Mouse (Mus musculus): ENCODE measurements around the gene Etnk2. TPM values are rescaled to one million over a fixed set of nuclear protein-coding genes. Genes with fewer than 3 reads are reported as not detected.

Gene Etnk2
- polyA plus RNA-seq, 1 experiment from 2014 or later = 6.5 TPM

DNA sequence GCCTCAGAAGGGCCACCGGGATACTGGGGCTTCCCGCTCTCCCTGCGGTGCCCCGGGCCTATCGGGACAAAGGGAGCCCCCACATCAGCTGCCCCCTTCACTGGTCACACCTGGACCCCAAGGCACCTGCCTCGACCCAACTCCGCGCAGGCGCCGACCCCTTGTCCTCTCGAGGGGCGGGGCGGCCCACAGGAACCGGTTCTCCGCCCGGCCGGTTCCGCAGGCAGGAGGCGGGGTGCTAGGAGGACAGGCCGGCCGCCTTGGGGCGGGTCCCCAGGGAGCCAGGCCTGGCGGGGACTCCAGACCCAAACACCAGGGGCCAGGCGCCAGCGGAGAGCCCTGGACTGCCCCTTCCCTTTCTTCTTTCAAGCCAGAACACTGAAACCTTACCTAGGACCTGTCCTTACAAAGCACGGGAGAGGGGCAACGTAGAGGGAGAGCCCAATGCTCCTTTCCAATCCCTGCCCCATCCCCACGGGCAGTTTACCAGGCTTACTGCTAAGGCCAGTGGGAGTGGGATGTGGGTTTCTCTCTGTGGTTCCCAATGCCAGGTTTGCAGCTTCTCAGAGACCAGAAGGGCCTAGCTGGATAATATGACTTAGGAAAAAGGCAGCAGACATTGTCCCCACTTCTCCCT is 54.9 kb downstream of the Etnk2 start:
- Histone ChIP-seq H3K4me3 (replicated peaks) (peak overlapping the region; percentile 36), H3K4me1 (peaks cover 35% of the 10 kb centered on the region), H3K27ac (replicated peaks) (no peak overlapping the region), H3K9me3 (replicated peaks) (no peaks in the 10 kb centered on the region), H3K27me3 (no peaks in the 10 kb centered on the region), H3K4me2 (replicated peaks) (peak overlapping the region; percentile 51), H3K36me3 (no peaks in the 10 kb centered on the region), H3K9ac (no peak overlapping the region)
- peak; percentile 39 for ATAC-seq (ENCODE audit: insufficient number of reproducible peaks, low FRiP score, low TSS enrichment, low read depth)
- 12% methylated on average over 28 of the region's 28 CpGs for WGBS

DNA sequence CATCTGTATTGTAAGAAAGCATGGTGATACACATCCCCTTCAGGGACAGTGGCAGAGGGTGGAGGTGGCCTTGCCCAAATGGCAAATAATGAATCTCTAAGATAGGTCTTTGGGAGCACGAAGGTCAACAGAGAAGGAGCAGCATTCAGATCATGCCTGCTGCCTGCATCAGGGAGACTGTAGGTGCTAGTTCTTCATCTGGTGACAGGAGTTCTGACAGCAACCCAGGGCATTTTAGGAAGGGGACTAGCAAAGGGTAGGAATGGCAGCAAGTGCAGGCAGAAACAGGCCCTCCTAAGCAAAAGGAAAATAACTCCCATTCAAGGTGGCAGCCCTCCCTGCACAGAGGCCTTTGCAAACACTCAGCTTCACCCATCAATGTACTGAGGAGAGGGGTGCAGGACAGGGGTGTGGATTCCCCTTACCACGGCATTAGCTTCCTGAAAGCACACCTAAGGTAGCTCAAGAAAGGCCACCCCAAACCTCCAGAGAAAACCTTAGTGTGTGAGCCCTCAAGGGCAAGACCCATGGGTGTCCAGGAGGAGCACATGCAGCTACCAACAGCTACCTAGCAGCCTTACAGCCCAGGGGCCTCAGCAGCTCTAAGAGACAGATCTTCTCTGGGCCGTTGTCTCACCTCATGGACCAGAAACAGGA is 55.9 kb downstream of the Etnk2 start:
- H3K36me3 ChIP-seq = no peaks in the 10 kb centered on the region
- H3K9ac ChIP-seq = no peak overlapping the region
- no peaks in the 10 kb centered on the region for H3K9me3 ChIP-seq (replicated peaks)
- ATAC-seq (ENCODE audit: insufficient number of reproducible peaks, low FRiP score, low TSS enrichment, low read depth) = no peak
- H3K4me1 ChIP-seq = peaks cover 36% of the 10 kb centered on the region
- H3K27ac ChIP-seq (replicated peaks) = no peak overlapping the region
- H3K27me3 ChIP-seq = no peaks in the 10 kb centered on the region
- WGBS = 81% methylated on average over 3 of the region's 3 CpGs
- no peak overlapping the region for H3K4me2 ChIP-seq (replicated peaks)
- H3K4me3 ChIP-seq (replicated peaks) = no peak overlapping the region

DNA sequence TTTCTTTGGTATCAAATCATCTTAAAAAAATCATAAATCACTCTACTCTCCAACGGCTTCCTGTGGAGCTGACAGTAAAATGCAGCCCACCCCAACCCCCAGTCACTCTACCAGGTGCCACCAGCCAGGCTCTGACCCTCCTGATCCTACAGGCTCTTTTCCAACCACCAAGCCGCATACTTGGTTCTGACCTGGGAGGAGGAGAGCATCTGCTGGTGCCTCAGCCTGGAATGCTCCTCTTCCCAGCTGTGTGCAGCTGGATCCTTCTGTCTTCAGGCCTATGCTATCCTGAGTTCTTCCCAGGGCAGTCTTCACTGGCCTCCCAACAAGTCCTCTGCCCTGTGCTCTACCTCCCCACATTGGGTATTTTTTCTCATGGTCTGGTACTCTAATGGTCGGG is 57.1 kb downstream of the Etnk2 start:
- Histone ChIP-seq H3K9me3 (replicated peaks) (no peaks in the 10 kb centered on the region), H3K36me3 (no peaks in the 10 kb centered on the region), H3K4me2 (replicated peaks) (no peak overlapping the region), H3K27ac (replicated peaks) (no peak overlapping the region), H3K27me3 (no peaks in the 10 kb centered on the region), H3K4me1 (peaks cover 31% of the 10 kb centered on the region), H3K9ac (no peak overlapping the region), H3K4me3 (replicated peaks) (no peak overlapping the region)
- WGBS = 57% methylated on average over 3 of the region's 3 CpGs
- ATAC-seq (ENCODE audit: insufficient number of reproducible peaks, low FRiP score, low TSS enrichment, low read depth) = no peak

DNA sequence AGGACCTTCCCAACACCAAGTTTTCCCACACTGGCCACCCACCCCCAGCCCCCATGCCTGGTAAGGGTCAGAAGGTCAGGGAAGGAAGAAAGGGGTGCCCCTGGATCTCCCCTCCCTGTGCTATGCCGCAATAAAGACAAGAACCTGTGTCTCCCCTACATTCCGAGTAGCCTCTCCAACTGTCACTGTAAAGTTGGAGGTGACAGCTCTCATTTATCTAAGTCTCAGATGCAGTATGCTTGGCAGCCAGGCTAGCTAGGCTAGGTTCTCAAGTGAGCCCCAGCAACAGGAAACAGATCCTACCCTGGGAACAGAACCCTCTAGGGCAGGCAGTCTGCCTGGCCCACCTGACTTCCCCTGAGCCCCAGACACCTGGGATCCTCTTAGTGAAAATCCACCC is 57.7 kb downstream of the Etnk2 start:
- WGBS = 66% methylated on average over 2 of the region's 2 CpGs
- Histone ChIP-seq H3K4me3 (replicated peaks) (no peak overlapping the region), H3K27ac (replicated peaks) (no peak overlapping the region), H3K9me3 (replicated peaks) (no peaks in the 10 kb centered on the region), H3K36me3 (no peaks in the 10 kb centered on the region), H3K9ac (no peak overlapping the region), H3K27me3 (no peaks in the 10 kb centered on the region), H3K4me2 (replicated peaks) (no peak overlapping the region), H3K4me1 (peaks cover 29% of the 10 kb centered on the region)
- no peak for ATAC-seq (ENCODE audit: insufficient number of reproducible peaks, low FRiP score, low TSS enrichment, low read depth)

DNA sequence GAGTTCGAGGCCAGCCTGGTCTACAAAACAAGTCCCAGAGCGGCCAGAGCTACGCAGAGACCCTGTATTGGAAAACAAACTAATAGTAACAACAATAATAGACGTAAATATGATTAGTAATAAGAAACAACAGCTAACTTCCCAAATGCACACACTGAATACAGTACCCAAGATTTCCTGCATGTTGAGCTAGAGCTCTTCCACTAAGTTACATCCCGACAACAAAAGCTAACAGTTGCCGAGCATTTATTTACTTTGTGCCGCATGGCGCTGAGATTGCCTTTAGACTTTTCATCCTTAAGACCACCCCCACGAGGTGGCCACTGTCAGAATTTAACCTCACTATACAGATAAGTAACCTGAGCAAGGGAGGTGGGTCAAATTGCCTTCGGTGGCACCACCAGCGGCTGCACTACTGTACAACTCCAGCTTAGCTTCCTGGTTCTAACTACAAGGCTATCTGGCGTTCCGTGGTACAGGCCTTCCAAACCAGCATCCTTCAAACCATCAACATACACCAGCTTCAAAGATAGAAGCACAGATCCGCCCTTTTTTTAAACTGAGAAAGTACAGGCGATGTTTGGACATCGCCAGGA is 58.7 kb downstream of the Etnk2 start:
- Histone ChIP-seq H3K4me2 (replicated peaks) (peak overlapping the region; percentile 99), H3K4me1 (peaks cover 29% of the 10 kb centered on the region), H3K27ac (replicated peaks) (no peak overlapping the region), H3K36me3 (no peaks in the 10 kb centered on the region), H3K27me3 (no peaks in the 10 kb centered on the region), H3K4me3 (replicated peaks) (peak overlapping the region; percentile 70), H3K9ac (no peak overlapping the region), H3K9me3 (replicated peaks) (no peaks in the 10 kb centered on the region)
- 44% methylated on average over 16 of the region's 16 CpGs for WGBS
- ATAC-seq (ENCODE audit: insufficient number of reproducible peaks, low FRiP score, low TSS enrichment, low read depth) = no peak

DNA sequence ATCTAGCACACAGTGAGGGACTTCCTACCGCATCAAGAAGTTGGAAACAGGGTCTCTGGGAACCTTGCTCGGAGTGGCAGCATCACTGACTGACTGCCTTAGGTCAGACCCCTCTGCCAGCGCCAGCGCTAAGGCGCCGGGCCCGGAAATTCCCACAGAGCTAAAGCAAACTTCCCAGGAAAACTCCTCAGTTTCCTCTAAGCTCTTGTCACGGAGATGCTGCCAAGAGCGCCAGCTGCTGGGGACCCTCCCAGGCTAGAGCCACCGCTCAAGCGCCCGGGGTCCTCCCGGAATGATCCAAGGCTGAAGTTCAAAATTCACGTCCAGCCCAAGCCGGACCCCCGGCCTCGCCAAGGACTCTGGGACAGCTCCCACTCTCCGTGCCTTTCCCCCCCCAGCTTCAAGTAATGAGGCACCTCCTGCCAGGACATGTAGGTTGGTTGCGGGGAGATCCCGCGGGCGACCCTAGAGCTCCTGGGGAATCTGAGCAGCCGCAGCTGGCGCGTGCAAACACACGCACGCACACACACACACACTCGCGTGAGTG is 59.3 kb downstream of the Etnk2 start:
- peak overlapping the region; percentile 99 for H3K4me2 ChIP-seq (replicated peaks)
- 1% methylated on average over 29 of the region's 29 CpGs for WGBS
- ATAC-seq (ENCODE audit: insufficient number of reproducible peaks, low FRiP score, low TSS enrichment, low read depth) = no peak
- no peaks in the 10 kb centered on the region for H3K36me3 ChIP-seq
- no peaks in the 10 kb centered on the region for H3K27me3 ChIP-seq
- peaks cover 25% of the 10 kb centered on the region for H3K4me1 ChIP-seq
- peak overlapping the region; percentile 62 for H3K9ac ChIP-seq
- peak overlapping the region; percentile 70 for H3K4me3 ChIP-seq (replicated peaks)
- no peaks in the 10 kb centered on the region for H3K9me3 ChIP-seq (replicated peaks)
- H3K27ac ChIP-seq (replicated peaks) = no peak overlapping the region

DNA sequence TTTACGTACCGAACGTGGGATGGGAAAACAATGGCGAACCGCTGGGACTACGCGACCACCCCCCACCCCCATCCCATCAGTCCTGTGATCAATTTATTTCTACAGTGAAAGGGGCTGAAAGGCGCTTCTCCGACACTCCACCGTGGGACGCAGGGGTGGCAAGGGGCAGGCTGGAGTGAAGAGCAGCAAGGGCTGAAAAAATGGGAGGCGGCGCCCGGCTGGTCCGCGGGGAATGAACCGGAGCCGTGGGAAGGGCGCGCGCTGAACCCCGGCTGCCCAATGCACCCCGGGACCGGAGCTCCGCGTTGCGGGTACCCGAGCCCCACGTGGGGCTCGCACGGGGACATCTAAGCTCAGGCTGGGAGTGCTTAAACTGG is 59.8 kb downstream of the Etnk2 start:
- Histone ChIP-seq H3K27me3 (no peaks in the 10 kb centered on the region), H3K9me3 (replicated peaks) (no peaks in the 10 kb centered on the region), H3K4me3 (replicated peaks) (peak overlapping the region; percentile 70), H3K36me3 (no peaks in the 10 kb centered on the region), H3K4me2 (replicated peaks) (peak overlapping the region; percentile 99), H3K4me1 (peaks cover 20% of the 10 kb centered on the region), H3K27ac (replicated peaks) (peak overlapping the region; percentile 28; the same call in 1 of the 2 replicates), H3K9ac (peak overlapping the region; percentile 62)
- under 1% methylated on average over 31 of the region's 31 CpGs for WGBS
- ATAC-seq (ENCODE audit: insufficient number of reproducible peaks, low FRiP score, low TSS enrichment, low read depth) = no peak

DNA sequence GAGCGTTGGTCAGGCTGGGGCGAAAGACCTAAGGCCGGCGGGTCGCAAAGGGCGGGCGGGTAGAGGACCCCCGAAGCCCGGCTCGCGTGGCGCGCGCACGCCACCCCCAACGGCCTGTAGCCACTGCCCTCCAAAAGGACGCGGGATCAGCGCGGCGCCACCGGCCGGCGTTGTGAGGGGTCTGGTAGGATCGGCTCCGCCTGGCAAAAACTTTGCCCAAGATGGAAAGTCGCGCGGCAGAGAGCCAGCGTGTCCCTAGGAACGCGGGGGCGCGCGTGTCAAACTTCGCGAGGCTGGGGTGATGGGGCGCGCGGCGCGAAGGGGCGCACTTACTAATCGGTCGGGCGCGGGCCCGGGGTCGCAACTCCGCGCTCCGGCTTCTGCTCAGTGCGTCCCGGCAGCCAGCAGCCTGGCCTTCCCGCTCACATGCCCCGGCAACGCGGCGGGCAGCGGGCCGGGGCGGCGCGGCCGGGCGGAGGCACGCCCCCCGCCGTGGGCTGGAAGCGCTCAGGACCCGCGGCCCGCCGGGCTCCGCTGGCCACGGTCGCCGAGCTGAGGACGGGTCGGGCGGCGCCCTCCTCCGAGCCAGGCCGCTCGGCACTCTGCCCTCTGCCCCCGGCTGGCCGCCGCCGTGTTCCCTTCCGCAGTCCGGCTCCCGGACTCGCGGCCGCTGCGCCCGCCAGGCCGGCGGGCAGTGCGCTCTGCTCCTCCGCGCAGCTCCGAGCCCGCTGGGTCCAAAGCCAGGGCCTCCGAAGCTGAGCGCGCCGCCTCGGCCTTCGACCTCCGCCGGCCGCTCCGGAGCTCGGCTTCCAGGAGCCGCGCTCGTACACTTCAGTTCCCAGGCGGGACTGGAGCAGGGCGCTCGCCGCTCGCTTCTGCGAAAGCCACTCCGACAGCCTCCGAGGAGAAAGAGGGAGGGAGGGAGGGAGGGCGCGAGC is 60.4 kb downstream of the Etnk2 start, which contains the start of gene Sox13:
TSS of gene Sox13 (minus strand) at position 835 of the 938 bp plus-strand sequence.
- Histone ChIP-seq H3K9me3 (replicated peaks) (no peaks in the 10 kb centered on the region), H3K27me3 (no peaks in the 10 kb centered on the region), H3K9ac (peak within 1 kb of the TSS; percentile 62), H3K27ac (replicated peaks) (peak within 1 kb of the TSS; percentile 82), H3K4me1 (peaks cover 14% of the 10 kb centered on the region), H3K4me2 (replicated peaks) (peak within 1 kb of the TSS; percentile 99), H3K36me3 (no peaks in the 10 kb centered on the region), H3K4me3 (replicated peaks) (peak within 1 kb of the TSS; percentile 70)
- ATAC-seq (ENCODE audit: insufficient number of reproducible peaks, low FRiP score, low TSS enrichment, low read depth) = peak; percentile 64; the same call in 1 of the 2 replicates
- under 1% methylated on average over 110 of the region's 128 CpGs for WGBS

DNA sequence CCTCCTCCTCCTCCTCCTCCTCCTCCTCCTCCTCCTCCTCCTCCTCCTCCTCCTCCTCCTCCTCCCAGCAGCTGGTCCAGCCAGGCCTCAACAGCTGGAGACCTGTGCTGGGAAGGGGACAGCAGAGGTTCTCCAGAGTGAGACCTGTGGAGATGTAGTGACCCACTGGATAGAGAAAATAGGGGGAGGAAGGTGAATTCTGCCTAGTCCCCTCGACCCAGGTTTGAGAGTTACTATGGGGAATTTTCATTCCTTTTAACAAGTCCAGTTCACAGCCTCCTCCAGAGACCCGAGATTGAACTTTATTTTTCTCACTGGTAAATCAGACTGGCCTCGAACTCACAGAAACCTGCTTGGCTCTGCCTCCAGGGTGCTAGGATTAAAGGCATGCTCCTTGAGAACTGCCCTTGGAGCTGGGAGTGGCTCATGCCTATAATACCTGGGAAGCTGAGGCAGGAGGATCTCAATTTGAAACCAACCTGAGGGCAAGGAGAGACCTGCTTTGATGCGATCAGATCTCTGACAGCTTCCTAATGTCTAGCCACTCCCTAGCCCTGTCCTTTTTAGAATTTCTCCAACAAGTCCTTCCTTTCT is 61.3 kb downstream of the Etnk2 start:
- H3K9ac ChIP-seq = no peak overlapping the region
- H3K4me2 ChIP-seq (replicated peaks) = no peak overlapping the region
- no peaks in the 10 kb centered on the region for H3K36me3 ChIP-seq
- 59% methylated on average over 4 of the region's 4 CpGs for WGBS
- no peak for ATAC-seq (ENCODE audit: insufficient number of reproducible peaks, low FRiP score, low TSS enrichment, low read depth)
- no peaks in the 10 kb centered on the region for H3K27me3 ChIP-seq
- peaks cover 12% of the 10 kb centered on the region for H3K4me1 ChIP-seq
- H3K27ac ChIP-seq (replicated peaks) = no peak overlapping the region
- peak overlapping the region; percentile 70; the same call in 1 of the 2 replicates for H3K4me3 ChIP-seq (replicated peaks)
- H3K9me3 ChIP-seq (replicated peaks) = no peaks in the 10 kb centered on the region
